Mouse (Mus musculus): ENCODE results near the gene Brca1. TPM values are rescaled to one million over a fixed set of nuclear protein-coding genes. Genes with fewer than 3 reads are reported as not detected.
"Not testable (repeated sequence)": the region's sequence is repeated elsewhere in the genome, so short reads cannot be mapped to it uniquely, and the experiment has no call there.

Gene Brca1
- total RNA-seq, 2 experiments from 2014 or later: 2.8 to 4.7 TPM

DNA sequence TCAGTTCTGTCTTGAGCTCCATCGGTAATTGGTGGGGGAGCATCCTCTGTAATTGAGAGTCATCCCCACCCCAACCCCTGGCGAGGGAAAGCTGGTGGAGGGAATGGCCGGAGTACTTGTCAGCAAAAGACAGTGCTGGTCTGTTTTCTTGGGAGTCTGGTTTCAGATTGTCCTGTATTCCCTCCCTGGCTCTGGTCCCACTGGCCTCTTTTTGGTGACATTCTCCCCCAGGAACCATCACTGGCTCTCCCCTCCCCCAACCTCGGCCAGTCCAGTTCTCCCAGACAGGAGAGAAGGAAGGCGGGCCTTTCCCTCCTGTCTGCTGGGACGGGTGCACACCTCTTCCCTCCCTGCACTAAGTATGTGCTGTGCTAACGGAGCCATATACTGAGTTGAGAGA is 79.4 kb downstream of the Brca1 start:
- intact Hi-C loops (cut with DNase I): no loop called here
- no peak for DNase-seq

DNA sequence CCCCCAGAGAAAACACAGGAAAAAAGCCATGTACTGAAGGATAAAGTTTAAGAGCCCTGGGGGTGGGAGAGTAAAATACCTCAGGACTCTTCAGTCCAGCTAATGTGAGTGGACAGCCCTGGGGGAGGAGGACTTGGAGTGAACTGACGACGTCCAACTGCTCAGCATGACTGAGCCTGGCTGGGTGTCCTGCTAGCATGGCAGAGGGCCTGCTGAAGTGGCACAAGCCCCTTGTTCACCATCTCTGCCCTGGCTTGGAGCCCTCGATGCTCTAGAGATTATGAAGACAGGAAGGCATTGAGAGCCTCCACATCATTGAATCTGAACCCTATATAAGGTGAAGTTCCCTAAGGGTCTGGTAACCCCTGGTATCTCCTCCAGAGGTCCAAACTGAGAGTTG is 79.8 kb downstream of the Brca1 start:
- intact Hi-C loops (cut with DNase I): no loop called here
- no peak for DNase-seq

- no peak for DNase-seq
- intact Hi-C loops (cut with DNase I): no loop called here
Measured at GRCm38 (mm10) chr11:101470206-101470605, 81.5 kb downstream of the Brca1 start.

GRCm38 (mm10) chr11:101469155-101469554 is 82.6 kb downstream of the Brca1 start:
- DNase-seq: no peak
- intact Hi-C loops (cut with DNase I): loop anchor here (5.0 kb wide), 1 partner anchor 83 kb away; the partner anchor contains the start of genes Brca1 and Nbr1

DNA sequence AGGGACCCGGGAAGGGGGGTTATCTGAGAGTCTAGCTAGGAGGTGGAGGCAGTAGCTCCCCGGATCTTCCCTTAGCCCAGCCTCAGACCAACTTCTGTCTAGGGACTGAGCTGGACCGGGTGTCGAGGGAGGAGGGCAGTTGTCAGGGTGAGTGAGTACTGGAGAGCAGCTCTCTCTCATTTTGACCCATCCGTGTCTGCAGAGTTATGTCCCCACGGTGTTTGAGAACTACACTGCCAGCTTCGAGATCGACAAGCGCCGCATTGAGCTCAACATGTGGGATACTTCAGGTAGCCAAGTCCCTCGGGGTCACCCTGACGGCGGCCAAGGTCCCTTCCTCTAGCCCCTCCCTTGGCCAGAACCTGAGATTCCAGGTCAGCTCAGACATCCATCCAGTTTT is 83.0 kb downstream of the Brca1 start:
- intact Hi-C loops (cut with DNase I): loop anchor here (5.0 kb wide), 1 partner anchor 84 kb away; the partner anchor contains the start of genes Brca1 and Nbr1
- no peak for DNase-seq

GRCm38 (mm10) chr11:101468263-101468688 is 83.5 kb downstream of the Brca1 start:
- intact Hi-C loops (cut with DNase I): loop anchor here (5.0 kb wide), 1 partner anchor 84 kb away; the partner anchor contains the start of genes Brca1 and Nbr1
- peak in 1 of 2 experiments; percentile 44 for DNase-seq

DNA sequence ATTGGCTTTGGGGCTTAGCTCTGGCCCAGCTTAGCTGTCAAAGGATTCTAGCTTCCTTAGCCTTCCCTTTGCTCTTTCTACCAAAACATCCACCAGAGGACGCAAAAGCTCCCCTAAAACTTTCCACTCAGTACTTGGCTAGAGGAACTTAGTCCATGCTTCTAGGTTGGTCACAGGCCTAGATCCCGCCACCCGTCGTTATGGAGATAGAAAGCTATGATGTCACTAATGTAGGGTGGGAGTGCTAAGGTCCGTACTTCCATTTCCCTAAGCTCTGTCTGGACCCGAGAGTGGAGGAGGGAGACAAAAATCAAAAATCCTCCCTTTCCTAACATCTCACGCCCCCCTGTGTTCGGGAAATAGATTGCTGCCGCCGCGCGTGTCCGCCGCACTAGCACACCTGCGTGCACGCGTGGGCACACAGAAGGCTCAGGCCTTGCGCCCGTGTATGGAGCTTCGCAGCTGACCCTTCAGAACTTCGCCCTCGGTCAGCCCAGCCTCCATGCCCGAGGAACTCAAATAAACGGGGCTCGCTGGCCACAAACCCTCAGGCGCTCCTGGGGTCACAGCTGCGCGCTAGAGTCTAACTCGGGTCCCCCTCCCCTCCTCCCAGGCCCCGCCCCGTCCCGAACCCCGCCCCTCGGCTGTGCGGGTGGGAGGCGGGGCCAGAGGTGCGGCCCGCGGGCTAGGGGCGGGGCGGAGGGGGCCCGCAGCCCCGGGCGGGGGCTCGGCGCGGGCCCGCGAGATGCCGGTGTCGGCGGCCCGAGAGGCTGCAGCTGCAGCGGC is 84.1 kb downstream of the Brca1 start:
- intact Hi-C loops (cut with DNase I): loop anchor here (5.0 kb wide), 1 partner anchor 85 kb away; the partner anchor contains the start of genes Brca1 and Nbr1
- peak; percentile 69 to 76 for DNase-seq

- DNase-seq: not testable (repeated sequence)
- intact Hi-C loops (cut with DNase I): loop anchor here (5.0 kb wide), 1 partner anchor 86 kb away; the partner anchor contains the start of genes Brca1 and Nbr1
Measured at GRCm38 (mm10) chr11:101466552-101466950, 85.2 kb downstream of the Brca1 start.

GRCm38 (mm10) chr11:101465869-101466551 is 85.7 kb downstream of the Brca1 start, which contains the start of gene Vat1:
Gene Vat1 (minus strand): TSS chr11:101466230.
- intact Hi-C loops (cut with DNase I): loop anchor here (5.0 kb wide), 1 partner anchor 86 kb away; the partner anchor contains the start of genes Brca1 and Nbr1
- peak; percentile 74 to 76 for DNase-seq

DNA sequence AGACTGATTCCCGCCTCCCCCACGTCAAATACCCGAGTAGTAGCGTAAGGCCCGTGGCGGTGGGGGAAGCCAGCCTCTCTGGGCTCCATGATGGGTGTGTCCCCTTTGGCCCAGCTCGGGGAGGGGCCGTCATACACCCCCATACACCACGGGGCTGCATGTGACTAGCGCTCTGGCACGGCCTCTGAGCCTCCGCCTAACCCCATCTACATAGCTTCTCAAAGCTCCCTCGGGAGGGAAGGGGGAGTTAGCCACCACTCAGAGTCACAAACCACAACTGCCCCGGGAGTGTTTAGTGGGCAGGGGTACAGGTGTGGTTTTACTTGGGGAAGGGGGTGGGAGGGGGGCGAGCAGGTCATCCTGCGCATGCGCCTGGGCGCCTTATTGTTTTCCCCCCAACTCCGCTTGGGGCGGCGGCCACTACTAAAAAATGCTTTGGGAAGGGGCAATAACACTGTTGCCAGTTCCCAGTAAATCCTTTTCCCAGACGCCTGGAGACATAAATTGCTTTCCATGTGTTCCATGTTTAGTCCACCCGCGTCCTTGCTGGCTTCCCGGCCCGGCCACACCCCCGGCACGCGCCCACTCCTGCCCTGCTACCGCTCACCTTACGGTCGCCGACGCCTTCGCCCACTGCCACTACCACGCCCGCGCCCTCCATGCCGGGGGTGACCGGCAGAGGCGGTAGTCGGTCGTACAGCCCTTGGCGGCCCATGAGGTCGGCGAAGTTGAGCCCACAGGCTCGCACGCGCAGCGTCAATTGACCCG is 86.5 kb downstream of the Brca1 start:
- peak; percentile 80 to 82 for DNase-seq
- intact Hi-C loops (cut with DNase I): loop anchor here (5.0 kb wide), 1 partner anchor 87 kb away; the partner anchor contains the start of genes Brca1 and Nbr1

- peak in 1 of 2 experiments; percentile 36 for DNase-seq
- intact Hi-C loops (cut with DNase I): loop anchor here (5.0 kb wide), 1 partner anchor 88 kb away; the partner anchor contains the start of genes Brca1 and Nbr1
Measured at GRCm38 (mm10) chr11:101464211-101465100, 87.3 kb downstream of the Brca1 start, which contains the start of gene Rnd2. Gene Rnd2 (plus strand): TSS chr11:101464999.

- intact Hi-C loops (cut with DNase I): loop anchor here (2.0 kb wide), 1 partner anchor 14 kb away; the partner anchor contains the start of gene Ifi35
- no peak for DNase-seq
Measured at GRCm38 (mm10) chr11:101462583-101463440, 88.9 kb downstream of the Brca1 start.

DNA sequence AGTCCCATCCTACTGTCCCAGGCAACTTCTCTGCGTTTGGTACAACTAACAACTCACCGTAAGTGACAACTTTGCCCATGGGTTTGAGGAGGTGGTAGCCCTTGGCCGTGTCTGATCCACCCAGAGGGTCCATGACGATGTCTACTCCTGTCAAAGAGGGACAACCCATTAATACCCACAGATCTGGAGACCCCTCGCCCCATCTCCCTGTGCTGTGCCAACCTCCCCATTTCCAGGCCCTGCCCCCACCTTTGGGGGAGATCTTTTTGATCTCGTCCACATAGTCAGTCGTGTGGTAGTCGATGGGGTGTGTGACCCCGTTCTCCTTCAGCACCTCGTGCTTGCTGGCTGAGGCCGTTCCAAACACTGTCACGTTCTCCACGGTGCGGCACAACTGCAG is 89.6 kb downstream of the Brca1 start:
- DNase-seq: no peak
- intact Hi-C loops (cut with DNase I): loop anchor here (2.0 kb wide), 1 partner anchor 13 kb away; the partner anchor contains the start of gene Ifi35

GRCm38 (mm10) chr11:101460321-101460720 is 91.4 kb downstream of the Brca1 start:
- intact Hi-C loops (cut with DNase I): no loop called here
- DNase-seq: no peak

GRCm38 (mm10) chr11:101459716-101460115 is 92.0 kb downstream of the Brca1 start:
- DNase-seq: no peak
- intact Hi-C loops (cut with DNase I): no loop called here

DNA sequence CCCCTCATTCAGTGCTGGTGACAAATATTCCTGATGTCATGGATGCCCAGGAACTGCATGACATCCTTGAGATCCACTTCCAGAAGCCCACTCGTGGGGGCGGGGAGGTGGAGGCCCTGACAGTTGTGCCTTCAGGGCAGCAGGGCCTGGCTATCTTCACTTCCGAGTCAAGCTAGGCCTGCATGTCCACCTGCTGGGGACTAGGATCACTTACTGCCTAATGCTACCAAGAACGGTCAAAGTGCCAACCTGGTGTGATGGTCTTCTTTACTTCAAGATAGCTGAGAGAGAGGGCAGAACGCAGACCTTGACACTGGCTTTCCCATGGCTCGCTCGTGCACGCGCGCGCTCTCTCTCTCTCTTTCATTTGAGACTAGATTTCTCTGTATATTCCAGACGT is 93.5 kb downstream of the Brca1 start:
- intact Hi-C loops (cut with DNase I): no loop called here

GRCm38 (mm10) chr11:101457631-101458030 is 94.1 kb downstream of the Brca1 start:
- DNase-seq: no peak
- intact Hi-C loops (cut with DNase I): no loop called here

More for the DNA sequence above, 93.5 kb downstream of the Brca1 start:
- no peak for DNase-seq

GRCm38 (mm10) chr11:101455627-101456026 is 96.1 kb downstream of the Brca1 start:
- intact Hi-C loops (cut with DNase I): no loop called here
- DNase-seq: no peak
